Mouse (Mus musculus) heart, embryonic 14.5 days (tissue): ENCODE data around the gene Ugt1a2. TPM values are rescaled to one million over a fixed set of nuclear protein-coding genes. Genes with fewer than 3 reads are reported as not detected.
"Not testable (repeated sequence)": the region's sequence is repeated elsewhere in the genome, so short reads cannot be mapped to it uniquely, and the experiment has no call there.

Experiments
- ATAC-seq: fragments of 200-750 bp; cut with Nextera tagmentation; 2 replicates; pipeline ENCODE4 v1.8.0; 2017; ENCODE audit warnings: low read depth, moderate TSS enrichment; ENCODE audit not compliant: insufficient number of reproducible peaks, insufficient read depth, low FRiP score
- H3K27ac ChIP-seq, 2 experiments: fragments of 200-500 bp in 1 of 2; fragments of 300-500 bp in 1 of 2; sonication (generic) in 1 of 2; replicated peaks in 1 of 2; 2 replicates each; pipeline ENCODE4 v1.5.1; 2012 to 2014; ENCODE audit warnings: low read depth in 2 of 2, low read length in 2 of 2, control low read depth in 1 of 2, mild to moderate bottlenecking in 1 of 2, mixed read lengths in 1 of 2; ENCODE audit not compliant: control insufficient read depth in 1 of 2, insufficient read depth in 1 of 2
- H3K27me3 ChIP-seq: fragments of 300-500 bp; sonication (generic); 2 replicates; pipeline ENCODE4 v1.6.1; 2014; ENCODE audit warnings: mild to moderate bottlenecking, low read length, control low read depth; ENCODE audit not compliant: control insufficient read depth, insufficient read depth
- H3K36me3 ChIP-seq: fragments of 300-500 bp; sonication (generic); 2 replicates; pipeline ENCODE4 v1.6.1; 2014; ENCODE audit warnings: mild to moderate bottlenecking, control low read depth, low read length, mixed read lengths; ENCODE audit not compliant: control insufficient read depth, insufficient read depth
- H3K4me1 ChIP-seq, 2 experiments: fragments of 200-500 bp in 1 of 2; fragments of 300-500 bp in 1 of 2; sonication (generic) in 1 of 2; 2 replicates each; pipeline ENCODE4 v1.6.1; 2012 to 2014; ENCODE audit warnings: low read length in 2 of 2, control low read depth in 1 of 2, mixed read lengths in 1 of 2; ENCODE audit not compliant: control insufficient read depth in 2 of 2, insufficient read depth in 2 of 2
- H3K4me2 ChIP-seq: fragments of 300-500 bp; sonication (generic); 2 replicates; pipeline ENCODE4 v1.6.1; 2014; ENCODE audit warnings: mild to moderate bottlenecking, low read length
- H3K4me3 ChIP-seq, 2 experiments: fragments of 200-500 bp in 1 of 2; fragments of 300-500 bp in 1 of 2; sonication (generic) in 1 of 2; 2 replicates each; pipeline ENCODE4 v1.5.1; 2012 to 2014; ENCODE audit warnings: low read length in 2 of 2, mild to moderate bottlenecking in 2 of 2, control low read depth in 1 of 2, low read depth in 1 of 2, moderate library complexity in 1 of 2; ENCODE audit not compliant: control insufficient read depth in 1 of 2, insufficient read depth in 1 of 2
- H3K9ac ChIP-seq: fragments of 300-500 bp; sonication (generic); 2 replicates; pipeline ENCODE4 v1.6.1; 2014; ENCODE audit warnings: mild to moderate bottlenecking, low read length
- H3K9me3 ChIP-seq: fragments of 300-500 bp; sonication (generic); 2 replicates; pipeline ENCODE4 v1.6.1; 2016; ENCODE audit warnings: low read length, control low read depth; ENCODE audit not compliant: control insufficient read depth
- whole genome bisulfite sequencing: fragments of 180-500 bp; shearing (Covaris S2); extraction: QIAGEN DNeasy Blood & Tissue Kit; methylation state at CpG from one replicate; pipeline ENCODE4 v1.1.7; 2014; 5-methylcytosine and 5-hydroxymethylcytosine counted together
- polyA plus RNA-seq: library from polyadenylated mRNA; unstranded; fragments of >200 nt; fragmentation: Nextera tagmentation; extraction: Ambion mirVana; gene quantifications from 2 replicates; pipeline ENCODE4 v1.2.1, GENCODE M21; 2014

The Ugt1a2 gene
- not detected in 2 replicates for polyA plus RNA-seq

- Histone ChIP-seq H3K36me3 (no peaks in the 10 kb centered on the region), H3K4me3 (no peak within 1 kb of the TSS), H3K9me3 (no peaks in the 10 kb centered on the region), H3K4me2 (no peak within 1 kb of the TSS), H3K9ac (no peak within 1 kb of the TSS), H3K27me3 (no peaks in the 10 kb centered on the region), H3K27ac (no peak within 1 kb of the TSS), H3K4me1 (peaks cover 0 to 3% of the 10 kb centered on the region in 2 experiments; a peak in 1 of 4 replicates)
- 72% methylated on average over 7 of the region's 7 CpGs for WGBS
- ATAC-seq: no peak
Measured at GRCm38 (mm10) chr1:88200456-88200855, at the start of gene Ugt1a2. Ugt1a2 (plus strand) TSS chr1:88200601.

- no peaks in the 10 kb centered on the region for H3K27me3 ChIP-seq
- no peaks in the 10 kb centered on the region for H3K4me1 ChIP-seq
- 75% methylated on average over 2 of the region's 2 CpGs for WGBS
- H3K4me2 ChIP-seq: no peak overlapping the region
- H3K27ac ChIP-seq: no peak overlapping the region
- no peaks in the 10 kb centered on the region for H3K9me3 ChIP-seq
- no peaks in the 10 kb centered on the region for H3K36me3 ChIP-seq
- no peak overlapping the region for H3K9ac ChIP-seq
- no peak for ATAC-seq
- H3K4me3 ChIP-seq: no peak overlapping the region
Measured at GRCm38 (mm10) chr1:88158430-88158829, 42.0 kb upstream of the Ugt1a2 start.

- Histone ChIP-seq H3K9ac (no peak within 1 kb of the TSS), H3K36me3 (no peaks in the 10 kb centered on the region), H3K27ac (no peak within 1 kb of the TSS), H3K27me3 (no peaks in the 10 kb centered on the region), H3K4me3 (no peak within 1 kb of the TSS), H3K4me1 (no peaks in the 10 kb centered on the region), H3K4me2 (no peak within 1 kb of the TSS), H3K9me3 (0 out of 2 replicates have a peak, but pooled peaks cover 4% of the 10 kb centered on the region)
- ATAC-seq: no peak
- WGBS: 72% methylated on average over 5 of the region's 5 CpGs
Measured at GRCm38 (mm10) chr1:88165711-88166110, 34.7 kb upstream of the Ugt1a2 start, which contains the start of gene Ugt1a5. Ugt1a5 (plus strand) TSS chr1:88166012.

- WGBS: 75% methylated on average over 5 of the region's 7 CpGs
- peaks cover 12% of the 10 kb centered on the region; the same call in 1 of the 2 replicates for H3K9me3 ChIP-seq
- not testable (repeated sequence) for H3K4me3 ChIP-seq, H3K27ac ChIP-seq, H3K27me3 ChIP-seq, H3K9ac ChIP-seq, H3K36me3 ChIP-seq, H3K4me1 ChIP-seq, ATAC-seq, H3K4me2 ChIP-seq
Measured at GRCm38 (mm10) chr1:88172190-88172589, 28.2 kb upstream of the Ugt1a2 start.

GRCm38 (mm10) chr1:88179657-88180056 lies 20.7 kb upstream of the Ugt1a2 start:
- Histone ChIP-seq H3K4me3 (no peak overlapping the region), H3K9me3 (peaks cover 15% of the 10 kb centered on the region), H3K4me2 (no peak overlapping the region), H3K4me1 (no peaks in the 10 kb centered on the region), H3K27ac (no peak overlapping the region), H3K9ac (no peak overlapping the region), H3K36me3 (no peaks in the 10 kb centered on the region), H3K27me3 (no peaks in the 10 kb centered on the region)
- ATAC-seq: no peak
- 81% methylated on average over 1 of the region's 1 CpGs for WGBS

GRCm38 (mm10) chr1:88186325-88186935 lies 14.0 kb upstream of the Ugt1a2 start:
- Histone ChIP-seq H3K27ac (no peak overlapping the region), H3K4me1 (no peaks in the 10 kb centered on the region), H3K36me3 (no peaks in the 10 kb centered on the region), H3K4me3 (no peak overlapping the region), H3K9ac (no peak overlapping the region), H3K9me3 (no peaks in the 10 kb centered on the region), H3K4me2 (no peak overlapping the region), H3K27me3 (no peaks in the 10 kb centered on the region)
- ATAC-seq: no peak
- 69% methylated on average over 5 of the region's 5 CpGs for WGBS

- H3K9ac ChIP-seq: no peak overlapping the region
- no peak for ATAC-seq
- no peaks in the 10 kb centered on the region for H3K27me3 ChIP-seq
- no peak overlapping the region for H3K27ac ChIP-seq
- H3K4me3 ChIP-seq: no peak overlapping the region
- no peaks in the 10 kb centered on the region for H3K36me3 ChIP-seq
- H3K4me1 ChIP-seq: no peaks in the 10 kb centered on the region
- no peaks in the 10 kb centered on the region for H3K9me3 ChIP-seq
- WGBS: 64% methylated on average over 3 of the region's 3 CpGs
- no peak overlapping the region for H3K4me2 ChIP-seq
Measured at GRCm38 (mm10) chr1:88192136-88192535, 8.3 kb upstream of the Ugt1a2 start.

- ATAC-seq: no peak
- 95% methylated on average over 1 of the region's 1 CpGs for WGBS
Measured at GRCm38 (mm10) chr1:88195687-88196086, 4.7 kb upstream of the Ugt1a2 start.

More at GRCm38 (mm10) chr1:88195687-88196086, 4.7 kb upstream of the Ugt1a2 start:
- Histone ChIP-seq H3K4me3 (no peak overlapping the region), H3K4me1 (no peaks in the 10 kb centered on the region), H3K36me3 (no peaks in the 10 kb centered on the region), H3K27me3 (no peaks in the 10 kb centered on the region), H3K4me2 (no peak overlapping the region), H3K27ac (no peak overlapping the region), H3K9ac (no peak overlapping the region), H3K9me3 (no peaks in the 10 kb centered on the region)
